Mouse (Mus musculus) layer of hippocampus, adult 8-10 months (tissue): Measurements from ENCODE around the gene Gch1. TPM values are rescaled to one million over a fixed set of nuclear protein-coding genes. Genes with fewer than 3 reads are reported as not detected.

Experiments
- total RNA-seq, 4 experiments: library from RNA; stranded (reverse); gene quantifications; 2 replicates each; pipeline ENCODE4 v1.2.4; 2022

Gch1 gene
- total RNA-seq, 4 experiments from 2014 or later, result 1.1 to 1.5 (median 1.4) TPM

Other genes with a start within 250 kb of the Gch1 start
- gene Wdhd1, start 87.4 kb upstream of the Gch1 start, total RNA-seq, result 10 to 100 TPM in 1 of 4 experiments, 1 to 10 TPM in 3; 6.5 to 10.5 (median 7.2) TPM
- gene Socs4, start 87.5 kb upstream of the Gch1 start, total RNA-seq, result 10 to 100 TPM; 11.0 to 12.3 (median 12.1) TPM
- gene Mapk1ip1l, start 108.9 kb upstream of the Gch1 start, total RNA-seq, result 10 to 100 TPM; 54.3 to 66.2 (median 61.8) TPM
- gene Lgals3, start 178.3 kb upstream of the Gch1 start, total RNA-seq, result 1 to 10 TPM in 2 of 4 experiments, under 1 TPM in 1, not detected in 1; 0.79 to 2.8 (median 2.6) TPM
- gene Dlgap5, start 229.0 kb upstream of the Gch1 start, total RNA-seq, result 1 to 10 TPM in 1 of 4 experiments, under 1 TPM in 2, not detected in 1; 0.52 to 1.4 (median 0.70) TPM